Mouse (Mus musculus) kidney, embryonic 14.5 days (tissue): ENCODE measurements around the gene Rcn3. TPM values are rescaled to one million over a fixed set of nuclear protein-coding genes. Genes with fewer than 3 reads are reported as not detected.
A peak's percentile ranks its signal among the peaks of the same experiment; 100 is the strongest.

Experiments used
- ATAC-seq: fragments of 200-750 bp; cut with Nextera tagmentation; 2 replicates; pipeline ENCODE4 v1.8.0; 2017; ENCODE audit warnings: moderate number of reproducible peaks, mild to moderate bottlenecking, moderate TSS enrichment, moderate library complexity; ENCODE audit not compliant: low FRiP score, low TSS enrichment
- H3K27ac ChIP-seq: fragments of 300-500 bp; sonication (generic); 2 replicates; pipeline ENCODE4 v1.5.1; 2014; ENCODE audit warnings: low read depth, mild to moderate bottlenecking, low read length, moderate library complexity, mixed read lengths
- H3K27me3 ChIP-seq: fragments of 300-500 bp; sonication (generic); 2 replicates; pipeline ENCODE4 v1.6.1; 2014; ENCODE audit warnings: mild to moderate bottlenecking, low read length; ENCODE audit not compliant: control insufficient read depth, insufficient read depth
- H3K36me3 ChIP-seq: fragments of 300-500 bp; sonication (generic); 2 replicates; pipeline ENCODE4 v1.6.1; 2014; ENCODE audit warnings: low read length, mixed read lengths; ENCODE audit not compliant: control insufficient read depth, insufficient read depth
- H3K4me1 ChIP-seq: fragments of 300-500 bp; sonication (generic); 2 replicates; pipeline ENCODE4 v1.6.1; 2014; ENCODE audit warnings: low read length, mixed read lengths; ENCODE audit not compliant: control insufficient read depth, insufficient read depth
- H3K4me2 ChIP-seq: fragments of 300-500 bp; sonication (generic); replicated peaks from 2 replicates; pipeline ENCODE4 v1.6.1; 2014; ENCODE audit warnings: low read depth, mild to moderate bottlenecking, low read length
- H3K4me3 ChIP-seq: fragments of 300-500 bp; sonication (generic); 2 replicates; pipeline ENCODE4 v1.5.1; 2014; ENCODE audit warnings: mild to moderate bottlenecking, low read length
- H3K9ac ChIP-seq: fragments of 300-500 bp; sonication (generic); 2 replicates; pipeline ENCODE4 v1.6.1; 2014; ENCODE audit warnings: low read depth, mild to moderate bottlenecking, low read length, moderate library complexity
- H3K9me3 ChIP-seq: fragments of 300-500 bp; sonication (generic); 2 replicates; pipeline ENCODE4 v1.6.1; 2016; ENCODE audit warnings: low read length; ENCODE audit not compliant: control insufficient read depth
- WGBS: fragments of 180-500 bp; shearing (Covaris S2); extraction: QIAGEN DNeasy Blood & Tissue Kit; methylation state at CpG from one replicate; pipeline ENCODE4 v1.1.7; 2014; 5-methylcytosine and 5-hydroxymethylcytosine counted together
- polyA plus RNA-seq: library from polyadenylated mRNA; unstranded; fragments of >200 nt; fragmentation: Nextera tagmentation; extraction: Ambion mirVana; gene quantifications from 2 replicates; pipeline ENCODE4 v1.2.1, GENCODE M21; 2014

The Rcn3 gene
- polyA plus RNA-seq: 301 and 308 TPM in 2 replicates

DNA sequence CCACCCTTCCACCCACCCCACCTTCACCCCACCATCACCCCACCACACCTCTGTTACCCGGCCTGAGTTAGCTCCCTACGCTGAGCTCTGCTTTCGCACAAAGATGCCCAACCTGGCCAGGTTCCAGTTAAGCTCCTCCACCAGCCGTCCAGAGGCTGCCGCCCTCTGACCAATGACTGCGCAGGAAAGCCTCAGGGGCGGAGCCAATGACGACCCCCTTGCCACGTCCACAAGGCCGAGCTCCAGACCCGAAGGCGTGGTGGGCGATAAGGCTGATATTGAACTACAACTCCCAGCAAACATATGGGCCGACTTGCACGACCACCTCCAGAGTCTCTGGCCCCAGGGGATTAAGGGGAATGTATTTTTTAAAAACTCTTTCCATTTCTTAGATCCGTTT, at the start of gene Rcn3:
Gene Rcn3, minus strand, starts transcription at position 174 of the 400 bp plus-strand sequence.
- Histone ChIP-seq H3K27me3 (no peaks in the 10 kb centered on the region), H3K27ac (peak within 1 kb of the TSS; percentile 85), H3K4me2 (peak within 1 kb of the TSS; percentile 76), H3K9me3 (no peaks in the 10 kb centered on the region), H3K4me3 (peak within 1 kb of the TSS; percentile 58), H3K9ac (peak within 1 kb of the TSS; percentile 78), H3K36me3 (peaks cover 25% of the 10 kb centered on the region), H3K4me1 (peaks cover 27% of the 10 kb centered on the region; the same call in 1 of the 2 replicates)
- peak; percentile 91 for ATAC-seq
- under 1% methylated on average over 16 of the region's 16 CpGs for WGBS

DNA sequence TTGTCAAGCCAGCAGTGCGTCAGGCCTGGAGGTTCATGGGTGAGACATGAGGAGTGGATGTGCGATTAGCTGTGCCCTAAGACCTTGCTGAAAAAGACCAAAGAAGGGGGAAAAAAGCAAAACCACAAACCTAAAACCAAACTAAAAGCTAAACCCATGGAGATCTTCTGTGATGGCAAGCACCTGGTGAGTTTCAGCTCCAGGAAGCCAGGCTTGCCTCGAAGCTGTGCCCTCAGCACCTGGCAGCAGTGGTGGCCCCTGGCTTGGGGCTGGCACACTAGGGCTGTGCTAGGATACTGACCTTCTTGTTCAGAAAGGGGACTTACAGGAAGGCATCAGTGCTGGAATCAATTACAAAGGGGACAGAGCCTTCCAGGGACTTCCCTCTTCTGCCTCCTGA, 49.3 kb upstream of the Rcn3 start:
- 0 out of 2 replicates have a peak, but pooled peaks cover 6% of the 10 kb centered on the region for H3K27me3 ChIP-seq
- no peak overlapping the region for H3K9ac ChIP-seq
- H3K4me2 ChIP-seq: no peak overlapping the region
- WGBS: 90% methylated on average over 3 of the region's 3 CpGs
- no peak overlapping the region for H3K27ac ChIP-seq
- no peak overlapping the region for H3K4me3 ChIP-seq
- ATAC-seq: no peak
- H3K9me3 ChIP-seq: no peaks in the 10 kb centered on the region
- H3K4me1 ChIP-seq: no peaks in the 10 kb centered on the region
- peaks cover 42% of the 10 kb centered on the region for H3K36me3 ChIP-seq

DNA sequence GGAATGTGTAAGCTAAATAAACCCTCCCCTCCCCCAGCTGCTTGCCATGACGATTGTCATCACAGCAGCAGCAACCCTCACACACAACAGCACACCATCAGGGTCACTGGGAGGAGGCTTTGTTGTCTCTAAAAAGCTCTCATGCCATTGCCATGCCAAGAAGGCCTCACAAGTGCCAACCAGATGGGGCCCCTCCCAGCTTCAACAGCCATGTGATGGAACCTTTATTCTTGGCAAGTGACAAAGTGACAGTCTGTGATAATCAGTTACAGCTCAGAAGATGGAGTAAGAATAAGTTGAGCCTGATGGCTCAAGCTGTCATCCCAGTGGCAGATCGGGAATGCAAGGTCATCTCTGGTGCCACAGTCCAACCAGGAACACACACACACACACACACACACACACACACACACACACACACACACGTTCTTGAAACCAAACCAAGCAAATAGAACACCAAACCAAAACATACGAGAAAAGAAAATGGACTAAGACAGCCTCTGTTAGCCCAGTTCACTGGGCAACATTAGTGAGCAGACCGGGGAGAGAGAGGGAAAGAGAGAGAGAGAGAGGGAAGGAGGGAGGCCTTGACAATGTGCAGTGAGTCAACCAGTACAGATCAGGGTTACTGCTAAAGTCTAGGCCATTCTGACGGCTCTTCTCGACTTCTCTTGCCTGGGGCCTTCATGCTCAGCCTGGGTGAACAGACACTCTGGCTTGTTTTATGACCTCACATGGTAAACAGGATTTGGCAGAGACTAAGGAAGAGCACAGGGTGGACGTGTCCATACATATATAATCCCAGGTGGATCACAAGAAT, 48.1 kb upstream of the Rcn3 start:
- ATAC-seq: no peak
- H3K9me3 ChIP-seq: no peaks in the 10 kb centered on the region
- 75% methylated on average over 8 of the region's 8 CpGs for WGBS

DNA sequence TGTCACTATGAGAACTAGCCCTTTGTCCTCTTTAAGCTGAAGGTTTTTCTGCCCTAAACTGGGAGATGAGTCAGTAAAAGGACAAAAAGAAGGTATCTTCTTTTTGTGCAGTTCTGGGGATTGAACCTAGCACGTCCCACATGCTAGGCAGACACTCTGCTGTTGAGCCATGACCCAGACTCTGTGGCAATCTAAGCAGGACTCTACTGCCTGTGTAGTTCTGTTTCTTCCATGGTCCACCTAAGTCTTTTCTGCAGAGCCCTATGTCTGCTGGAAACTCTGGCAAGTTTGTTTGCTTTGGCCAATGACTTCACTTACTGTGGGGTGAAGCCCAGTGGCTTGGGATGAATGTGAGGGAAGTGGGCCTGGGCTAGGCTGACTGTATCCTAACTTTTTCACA, 46.4 kb upstream of the Rcn3 start:
- no peak overlapping the region for H3K9ac ChIP-seq
- H3K9me3 ChIP-seq: no peaks in the 10 kb centered on the region
- peaks cover 18% of the 10 kb centered on the region for H3K36me3 ChIP-seq
- H3K4me3 ChIP-seq: no peak overlapping the region
- H3K4me1 ChIP-seq: peaks cover 4% of the 10 kb centered on the region; the same call in 1 of the 2 replicates
- H3K27ac ChIP-seq: no peak overlapping the region
- no peak overlapping the region for H3K4me2 ChIP-seq
- no peak for ATAC-seq
- H3K27me3 ChIP-seq: 0 out of 2 replicates have a peak, but pooled peaks cover 6% of the 10 kb centered on the region
- WGBS: 83% methylated on average over 1 of the region's 1 CpGs

More for the DNA sequence above, 48.1 kb upstream of the Rcn3 start:
- Histone ChIP-seq H3K27ac (no peak overlapping the region), H3K36me3 (peaks cover 31% of the 10 kb centered on the region), H3K4me1 (no peaks in the 10 kb centered on the region), H3K4me2 (no peak overlapping the region), H3K4me3 (no peak overlapping the region), H3K27me3 (0 out of 2 replicates have a peak, but pooled peaks cover 6% of the 10 kb centered on the region), H3K9ac (no peak overlapping the region)

DNA sequence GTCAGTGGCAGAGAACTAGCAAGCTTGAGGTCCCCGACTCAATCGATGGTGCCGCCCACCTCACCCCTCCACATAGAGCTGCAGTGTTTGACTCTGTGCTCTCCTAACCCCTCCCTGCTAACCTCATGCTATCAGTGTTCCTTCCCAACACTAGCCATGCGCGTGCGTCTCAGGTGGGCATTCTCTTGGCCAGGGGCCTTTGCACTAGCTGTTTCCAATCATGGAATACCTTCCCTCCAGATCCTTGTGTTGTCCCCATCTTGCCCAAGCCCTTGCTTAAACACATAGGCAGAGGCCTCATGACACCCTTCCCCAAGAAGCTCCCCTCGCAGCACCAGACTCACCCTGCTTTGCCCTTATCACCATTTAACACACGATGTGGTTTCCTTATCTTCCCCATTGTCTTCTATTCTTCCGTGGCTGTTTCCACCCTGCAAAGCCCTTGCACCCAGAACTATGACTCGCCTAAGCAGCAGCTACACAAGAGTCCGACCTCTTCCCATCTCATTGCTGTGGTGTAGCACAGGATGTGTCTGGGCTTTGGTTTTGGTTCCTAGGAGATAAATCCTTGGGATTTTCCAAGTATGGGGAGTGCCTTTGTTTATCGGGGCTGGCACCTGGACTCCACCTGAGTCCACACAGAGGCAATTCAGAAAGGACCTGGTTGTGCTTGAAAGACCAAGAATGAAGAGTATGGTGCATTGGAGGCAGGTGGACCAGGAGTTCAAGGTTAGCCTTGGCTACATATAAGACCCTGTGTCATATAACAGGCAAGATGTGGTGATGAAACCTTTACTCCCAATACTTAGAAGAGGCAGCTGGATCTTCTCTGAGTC, 45.4 kb upstream of the Rcn3 start:
- no peaks in the 10 kb centered on the region for H3K9me3 ChIP-seq
- WGBS: 79% methylated on average over 12 of the region's 12 CpGs
- no peak for ATAC-seq

DNA sequence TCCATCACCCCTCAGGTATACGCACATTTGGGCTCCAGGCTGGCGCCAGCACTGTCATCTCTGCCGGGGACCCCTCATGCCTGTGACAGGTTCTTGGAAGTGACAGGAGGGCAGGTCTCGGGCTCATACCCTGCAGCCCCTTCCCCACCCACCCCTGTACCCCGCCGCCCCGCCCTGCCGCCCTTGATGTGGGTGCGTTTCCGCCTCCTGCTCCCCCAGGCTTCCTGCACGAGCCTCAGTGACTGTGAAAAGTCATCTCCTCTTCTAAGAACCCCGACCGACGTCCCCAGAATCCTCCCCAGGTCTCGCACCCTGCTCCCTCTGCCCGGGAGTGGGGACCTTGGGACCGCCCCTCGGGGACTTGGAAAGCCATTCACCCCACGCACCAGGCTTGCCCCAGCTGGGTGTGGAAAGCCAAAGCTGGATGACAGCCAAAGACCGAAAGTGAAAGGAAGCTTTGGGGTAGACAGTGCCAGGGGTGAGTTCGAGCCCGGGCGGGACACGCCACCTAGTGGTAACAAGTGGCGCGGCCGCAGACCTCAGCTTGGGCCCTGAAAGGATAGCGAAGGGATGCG, 44.1 kb upstream of the Rcn3 start, which contains the start of the genes Gm45713 and Flt3l:
Gene Gm45713, minus strand, starts transcription at position 239 of the 575 bp plus-strand sequence.
Gene Flt3l, minus strand, starts transcription at position 440 of the 575 bp plus-strand sequence.
- H3K4me3 ChIP-seq: peak within 1 kb of the TSS; percentile 49
- peaks cover 4% of the 10 kb centered on the region; the same call in 1 of the 2 replicates for H3K4me1 ChIP-seq
- H3K9me3 ChIP-seq: no peaks in the 10 kb centered on the region
- no peak within 1 kb of the TSS for H3K27ac ChIP-seq
- H3K9ac ChIP-seq: peak within 1 kb of the TSS; percentile 63
- WGBS: 3% methylated on average over 29 of the region's 29 CpGs
- 0 out of 2 replicates have a peak, but pooled peaks cover 6% of the 10 kb centered on the region for H3K27me3 ChIP-seq
- H3K4me2 ChIP-seq: peak within 1 kb of the TSS; percentile 67
- no peaks in the 10 kb centered on the region for H3K36me3 ChIP-seq
- ATAC-seq: peak; percentile 87

More for the DNA sequence above, 45.4 kb upstream of the Rcn3 start:
- Histone ChIP-seq H3K27me3 (0 out of 2 replicates have a peak, but pooled peaks cover 6% of the 10 kb centered on the region), H3K27ac (no peak overlapping the region), H3K4me1 (peaks cover 4% of the 10 kb centered on the region; the same call in 1 of the 2 replicates), H3K9ac (no peak overlapping the region), H3K4me2 (no peak overlapping the region), H3K36me3 (peaks cover 9% of the 10 kb centered on the region), H3K4me3 (no peak overlapping the region)

DNA sequence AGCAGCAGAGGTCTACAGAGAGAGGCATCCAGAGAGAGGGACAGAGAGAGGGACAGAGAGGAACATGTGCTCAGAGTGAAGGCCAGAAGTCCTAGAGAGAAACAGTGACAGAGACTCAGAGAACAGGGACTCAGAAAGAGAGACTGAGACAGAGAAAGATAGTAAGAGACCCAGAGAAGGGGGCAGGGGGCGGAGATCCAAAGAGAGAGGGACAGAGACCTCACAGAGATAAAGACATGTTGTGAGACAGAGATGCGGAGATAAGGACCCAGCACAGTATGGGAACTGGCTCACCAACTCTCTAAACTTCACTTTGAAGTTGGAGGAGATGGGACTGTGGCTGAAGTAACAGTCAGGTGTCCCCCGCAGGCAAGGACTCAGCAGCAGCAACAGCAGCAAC, 43.3 kb upstream of the Rcn3 start:
- ATAC-seq: no peak
- H3K4me3 ChIP-seq: no peak overlapping the region
- peaks cover 4% of the 10 kb centered on the region; the same call in 1 of the 2 replicates for H3K4me1 ChIP-seq
- H3K36me3 ChIP-seq: no peaks in the 10 kb centered on the region
- H3K4me2 ChIP-seq: peak overlapping the region; percentile 67; the same call in 1 of the 2 replicates
- WGBS: 87% methylated on average over 3 of the region's 3 CpGs
- no peak overlapping the region for H3K9ac ChIP-seq
- 0 out of 2 replicates have a peak, but pooled peaks cover 6% of the 10 kb centered on the region for H3K27me3 ChIP-seq
- H3K27ac ChIP-seq: no peak overlapping the region
- no peaks in the 10 kb centered on the region for H3K9me3 ChIP-seq

DNA sequence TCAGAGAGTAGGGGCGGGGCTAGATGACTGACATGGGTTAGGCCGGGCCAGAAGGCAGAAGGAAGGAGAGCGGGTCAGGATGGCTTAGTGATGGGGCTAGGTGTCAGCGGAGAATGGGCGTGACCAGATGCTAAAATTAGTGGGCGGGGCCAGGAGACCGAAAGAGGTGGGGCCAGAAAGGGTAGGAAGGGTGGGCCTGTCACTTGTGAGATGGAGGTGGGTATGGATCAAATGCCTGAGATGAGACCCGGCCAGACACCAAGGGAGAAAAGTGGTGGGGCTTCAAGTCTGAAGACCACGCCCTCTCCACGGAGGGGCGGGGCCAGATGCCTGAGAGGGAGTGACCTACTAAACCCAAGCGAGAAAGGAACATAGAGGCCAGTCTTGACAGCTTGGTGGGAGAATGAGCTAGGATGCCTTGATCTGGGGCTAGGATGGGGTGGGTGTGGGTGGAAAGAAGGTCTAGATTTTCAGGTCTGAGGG, 42.6 kb upstream of the Rcn3 start:
- peak; percentile 9; the same call in 1 of the 2 replicates for ATAC-seq
- WGBS: 7% methylated on average over 12 of the region's 12 CpGs
- H3K4me3 ChIP-seq: no peak overlapping the region

More for the DNA sequence above, 42.6 kb upstream of the Rcn3 start:
- no peak overlapping the region for H3K27ac ChIP-seq
- H3K36me3 ChIP-seq: no peaks in the 10 kb centered on the region
- H3K9me3 ChIP-seq: no peaks in the 10 kb centered on the region
- 0 out of 2 replicates have a peak, but pooled peaks cover 6% of the 10 kb centered on the region for H3K27me3 ChIP-seq
- H3K4me1 ChIP-seq: peaks cover 8% of the 10 kb centered on the region; the same call in 1 of the 2 replicates
- no peak overlapping the region for H3K9ac ChIP-seq
- no peak overlapping the region for H3K4me2 ChIP-seq
